Mouse (Mus musculus): ENCODE data around the gene Artn.

GRCm38 (mm10) chr4:117977841-117978240 lies 48.3 kb upstream of the Artn start:
- no peak for TF ChIP-seq CTCF (IDR thresholded peaks at IDR 0.05; ENCODE audit: low read depth)
- no peak for TF ChIP-seq EP300 (optimal IDR thresholded peaks at IDR 0.05)
